Mouse (Mus musculus) bone marrow, adult 2 months (tissue): ENCODE results near the gene Zfp59.

Source experiments
- CTCF ChIP-seq: fragments of 200-500 bp; IDR thresholded peaks from 2 replicates; pipeline ENCODE4 v1.5.1; 2011; ENCODE audit warnings: low read length, control low read depth; ENCODE audit not compliant: control insufficient read depth, insufficient read depth
- POLR2A ChIP-seq: fragments of 200-500 bp; IDR thresholded peaks from 2 replicates; pipeline ENCODE4 v1.6.1; 2011; ENCODE audit warnings: low read depth, mild to moderate bottlenecking, control low read depth, low read length, borderline replicate concordance; ENCODE audit not compliant: control insufficient read depth

DNA sequence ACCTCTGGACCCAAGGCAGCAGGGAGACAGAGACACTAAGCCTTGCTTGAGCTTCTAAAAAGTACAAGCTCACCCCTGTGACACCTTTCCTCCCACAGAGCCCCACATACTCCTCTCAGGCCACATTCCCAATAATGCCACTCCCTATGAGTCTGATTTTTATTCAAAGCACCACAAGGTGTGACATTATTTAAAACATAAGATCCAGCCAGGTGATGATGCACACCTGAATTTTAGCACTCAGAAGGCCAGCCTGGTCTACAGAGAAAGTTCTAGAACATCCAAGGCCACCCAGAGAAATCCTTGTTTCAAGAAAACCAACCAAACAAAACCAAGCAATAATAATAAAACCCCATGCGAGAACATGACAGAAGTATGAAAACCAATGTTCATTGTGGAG is 18.8 kb downstream of the Zfp59 start, which contains the start of gene Zfp607a:
- no peak for TF ChIP-seq CTCF
- no peak for TF ChIP-seq POLR2A
